Mouse (Mus musculus) mouse embryonic stem cell (cell line): ENCODE measurements around the gene Dnajc27.

ENCODE experiments used
- in situ Hi-C, 2 experiments: fragments of 300-500 bp; cut with MboI; formaldehyde crosslinking; loops; 1 replicate in 1 of 2; 3 replicates in 1 of 2; pipeline ENCODE4 v1.14.3; 2019 to 2020; ENCODE audit warnings: low sequenced_read_pairs in 2 of 2, low pct_unique_long_range_greater_than_20kb in 1 of 2, mixed read lengths in 1 of 2; ENCODE audit not compliant: unreplicated experiment in 1 of 2

Gene Dnajc27

GRCm38 (mm10) chr12:4082132-4083001, at the start of gene Dnajc27:
Gene Dnajc27, plus strand, starts transcription at chr12:4082583.
- in situ Hi-C loops: loop anchor here in 1 of 2 experiments (5.0 kb wide), 1 partner anchor 155 kb away; no protein-coding TSS in a partner anchor

GRCm38 (mm10) chr12:4036157-4036556, 46.2 kb upstream of the Dnajc27 start:
- in situ Hi-C loops: no loop called here

GRCm38 (mm10) chr12:4037511-4037910, 44.9 kb upstream of the Dnajc27 start:
- in situ Hi-C loops: no loop called here

GRCm38 (mm10) chr12:4038061-4039041, 44.0 kb upstream of the Dnajc27 start, which contains the start of gene Efr3b:
Gene Efr3b, minus strand, starts transcription at chr12:4038915.
- in situ Hi-C loops: no loop called here

GRCm38 (mm10) chr12:4039046-4039445, 43.3 kb upstream of the Dnajc27 start:
- in situ Hi-C loops: no loop called here

GRCm38 (mm10) chr12:4042411-4042810, 40.0 kb upstream of the Dnajc27 start:
- in situ Hi-C loops: no loop called here

GRCm38 (mm10) chr12:4045992-4046391, 36.4 kb upstream of the Dnajc27 start:
- in situ Hi-C loops: no loop called here

- in situ Hi-C loops: no loop called here
Measured at GRCm38 (mm10) chr12:4048031-4048430, 34.4 kb upstream of the Dnajc27 start.

GRCm38 (mm10) chr12:4050861-4051425, 31.4 kb upstream of the Dnajc27 start:
- in situ Hi-C loops: no loop called here

GRCm38 (mm10) chr12:4053643-4054042, 28.7 kb upstream of the Dnajc27 start:
- in situ Hi-C loops: no loop called here

GRCm38 (mm10) chr12:4054845-4055244, 27.5 kb upstream of the Dnajc27 start:
- in situ Hi-C loops: no loop called here

- in situ Hi-C loops: no loop called here
Measured at GRCm38 (mm10) chr12:4058321-4058720, 24.1 kb upstream of the Dnajc27 start.

GRCm38 (mm10) chr12:4059683-4060082, 22.7 kb upstream of the Dnajc27 start:
- in situ Hi-C loops: no loop called here

- in situ Hi-C loops: no loop called here
Measured at GRCm38 (mm10) chr12:4065498-4065897, 16.9 kb upstream of the Dnajc27 start.

- in situ Hi-C loops: no loop called here
Measured at GRCm38 (mm10) chr12:4065944-4066343, 16.4 kb upstream of the Dnajc27 start.

- in situ Hi-C loops: no loop called here
Measured at GRCm38 (mm10) chr12:4066681-4067459, 15.5 kb upstream of the Dnajc27 start.

- in situ Hi-C loops: no loop called here
Measured at GRCm38 (mm10) chr12:4068551-4068950, 13.8 kb upstream of the Dnajc27 start.

- in situ Hi-C loops: loop anchor here in 1 of 2 experiments (10.0 kb wide), 1 partner anchor 147 kb away; no protein-coding TSS in a partner anchor
Measured at GRCm38 (mm10) chr12:4071671-4072070, 10.7 kb upstream of the Dnajc27 start.
